Mouse (Mus musculus) forelimb bud, embryonic 11.5 days (tissue): Measurements from ENCODE around the gene 4930404H24Rik.

ENCODE experiments used
- DNase-seq: peaks from one replicate; pipeline ENCODE4 v3.0.0-alpha.2; 2012; ENCODE audit warnings: low read depth, low spot score

Gene 4930404H24Rik

GRCm38 (mm10) chr2:153529931-153530766 lies 37.6 kb downstream of the 4930404H24Rik start, which contains the start of gene Nol4l:
TSS of gene Nol4l (minus strand) at chr2:153529971.
- no peak for DNase-seq

GRCm38 (mm10) chr2:153530948-153531347 lies 38.4 kb downstream of the 4930404H24Rik start:
- no peak for DNase-seq

- no peak for DNase-seq
These were observed 41.4 kb downstream of the 4930404H24Rik start for GRCm38 (mm10) chr2:153533981-153534380.

- DNase-seq = no peak
These were observed 46.3 kb downstream of the 4930404H24Rik start for GRCm38 (mm10) chr2:153538898-153539297.

GRCm38 (mm10) chr2:153542936-153543668 lies 50.5 kb downstream of the 4930404H24Rik start:
- no peak for DNase-seq
